Mouse (Mus musculus): ENCODE measurements at regions not wholly inside any gene's neighbourhood (a gene's known extent, or its start where the extent isn't known, plus 50 kb on each side); places are given as distances from the start of the nearest gene placed in this dataset.

- TF ChIP-seq CTCF (IDR thresholded peaks at IDR 0.05; ENCODE audit: borderline replicate concordance, insufficient read depth, low read depth, low read length): no peak
- TF ChIP-seq POLR2A (IDR thresholded peaks at IDR 0.05; ENCODE audit: borderline replicate concordance, insufficient read depth, low read length): no peak
These were observed 131.8 kb downstream of the 1810013L24Rik start for GRCm38 (mm10) chr16:8961739-8962138.
